Mouse (Mus musculus): ENCODE results near the gene Tymp. TPM values are rescaled to one million over a fixed set of nuclear protein-coding genes. Genes with fewer than 3 reads are reported as not detected.

The Tymp gene
- polyA plus RNA-seq (2015; fragmentation: Nextera tagmentation; extraction: Ambion mirVana) = 1.8 and 1.9 TPM in 2 replicates

GRCm38 (mm10) chr15:89376957-89377356 lies at the start of gene Tymp:
Gene Tymp, minus strand, starts transcription at chr15:89377039.
- peaks cover 60% of the 10 kb centered on the region for H3K27me3 ChIP-seq
- no peak within 1 kb of the TSS for H3K9ac ChIP-seq

GRCm38 (mm10) chr15:89425711-89426121 lies 48.9 kb upstream of the Tymp start, which contains the start of gene Cpt1b:
Gene Cpt1b, minus strand, starts transcription at chr15:89425863.
- ATAC-seq = no peak

More at GRCm38 (mm10) chr15:89376957-89377356, at the start of gene Tymp:
- H3K4me1 ChIP-seq = peaks cover 31% of the 10 kb centered on the region
- peaks cover 9% of the 10 kb centered on the region for H3K36me3 ChIP-seq (ENCODE audit: poor library complexity, severe bottlenecking)
- H3K4me2 ChIP-seq = peak within 1 kb of the TSS; percentile 14; the same call in 1 of the 2 replicates
- no peaks in the 10 kb centered on the region for H3K9me3 ChIP-seq (replicated peaks)
- ATAC-seq = no peak
- 15% methylated on average over 16 of the region's 16 CpGs for WGBS
- no peak within 1 kb of the TSS for H3K4me3 ChIP-seq
- no peak within 1 kb of the TSS for H3K27ac ChIP-seq

DNA sequence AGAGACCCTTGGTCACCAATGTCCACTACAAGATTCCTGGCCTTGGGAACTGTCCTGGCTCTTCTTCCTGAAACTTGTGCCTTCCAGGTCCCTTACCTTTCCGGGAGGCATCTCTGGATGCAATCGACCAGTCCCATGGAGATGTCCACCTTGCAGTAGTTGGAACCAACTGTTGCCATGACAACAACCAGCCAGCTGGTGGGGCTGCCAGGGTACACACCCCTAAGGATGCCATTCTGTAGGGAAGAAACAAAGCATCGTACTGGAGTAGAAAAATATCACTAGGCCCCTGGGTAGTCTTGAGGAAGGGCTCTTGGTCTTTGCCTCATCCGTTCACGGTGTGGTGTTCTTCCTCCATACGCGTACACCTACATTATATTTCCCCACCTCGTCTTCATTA lies 47.8 kb upstream of the Tymp start:
- Histone ChIP-seq H3K27ac (no peak overlapping the region), H3K4me2 (no peak overlapping the region), H3K9me3 (replicated peaks) (no peaks in the 10 kb centered on the region), H3K4me3 (no peak overlapping the region), H3K4me1 (peaks cover 13% of the 10 kb centered on the region), H3K9ac (no peak overlapping the region), H3K27me3 (no peaks in the 10 kb centered on the region), H3K36me3 (ENCODE audit: poor library complexity, severe bottlenecking) (peaks cover 64% of the 10 kb centered on the region)
- no peak for ATAC-seq
- 89% methylated on average over 8 of the region's 8 CpGs for WGBS

More at GRCm38 (mm10) chr15:89425711-89426121, 48.9 kb upstream of the Tymp start, which contains the start of gene Cpt1b:
- Histone ChIP-seq H3K4me3 (no peak within 1 kb of the TSS), H3K36me3 (ENCODE audit: poor library complexity, severe bottlenecking) (peaks cover 53% of the 10 kb centered on the region), H3K9me3 (replicated peaks) (no peaks in the 10 kb centered on the region), H3K9ac (no peak within 1 kb of the TSS), H3K4me1 (peaks cover 13% of the 10 kb centered on the region), H3K27ac (no peak within 1 kb of the TSS), H3K27me3 (no peaks in the 10 kb centered on the region), H3K4me2 (no peak within 1 kb of the TSS)
- WGBS = 24% methylated on average over 6 of the region's 6 CpGs

DNA sequence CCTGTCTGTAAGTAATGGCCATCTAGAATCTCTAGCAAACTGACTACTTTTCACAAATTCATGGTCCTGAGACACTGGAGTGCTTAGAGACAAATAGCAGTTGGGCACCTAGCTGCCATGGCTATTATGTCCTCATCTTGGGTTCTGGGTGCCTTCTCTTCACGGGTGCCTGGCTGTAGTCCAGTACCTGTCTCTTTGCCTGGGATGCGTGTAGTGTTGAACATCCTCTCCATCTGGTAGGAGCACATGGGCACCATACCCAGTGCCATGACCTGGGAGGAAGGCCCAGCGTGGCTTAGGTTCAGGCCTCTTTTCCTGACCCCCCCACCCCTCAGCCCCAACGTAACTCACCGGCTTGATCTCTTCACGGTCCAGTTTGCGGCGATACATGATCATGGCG lies 45.1 kb upstream of the Tymp start:
- 0 out of 2 replicates have a peak, but pooled peaks cover 3% of the 10 kb centered on the region for H3K4me1 ChIP-seq
- H3K4me2 ChIP-seq = no peak overlapping the region
- no peak overlapping the region for H3K27ac ChIP-seq
- WGBS = 95% methylated on average over 9 of the region's 9 CpGs
- no peaks in the 10 kb centered on the region for H3K27me3 ChIP-seq
- ATAC-seq = no peak
- H3K4me3 ChIP-seq = no peak overlapping the region
- no peak overlapping the region for H3K9ac ChIP-seq
- H3K9me3 ChIP-seq (replicated peaks) = no peaks in the 10 kb centered on the region
- H3K36me3 ChIP-seq (ENCODE audit: poor library complexity, severe bottlenecking) = peaks cover 77% of the 10 kb centered on the region

DNA sequence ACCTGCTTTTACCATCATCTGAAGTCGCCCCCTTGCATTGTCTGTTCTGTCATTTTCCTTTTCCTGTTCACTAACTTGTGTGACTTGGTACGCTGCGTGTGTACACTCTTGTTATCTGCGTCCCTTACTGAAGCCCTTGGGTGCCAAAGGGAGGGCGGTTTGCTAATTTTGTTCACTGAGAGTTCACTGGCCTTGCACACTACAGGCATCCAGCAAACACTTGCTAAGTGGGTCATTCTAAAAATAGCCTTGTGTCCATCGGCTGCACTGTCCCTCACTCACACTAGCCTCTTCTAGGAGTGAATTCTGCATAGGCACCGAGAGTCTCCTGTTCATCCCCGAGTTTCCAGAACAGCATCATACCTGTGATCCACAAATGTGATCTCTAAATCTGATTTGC lies 38.4 kb upstream of the Tymp start:
- Histone ChIP-seq H3K27me3 (no peaks in the 10 kb centered on the region), H3K4me1 (no peaks in the 10 kb centered on the region), H3K36me3 (ENCODE audit: poor library complexity, severe bottlenecking) (peaks cover 41% of the 10 kb centered on the region), H3K4me3 (no peak overlapping the region), H3K9ac (no peak overlapping the region), H3K27ac (no peak overlapping the region), H3K4me2 (no peak overlapping the region), H3K9me3 (replicated peaks) (no peaks in the 10 kb centered on the region)
- WGBS = 93% methylated on average over 8 of the region's 8 CpGs
- ATAC-seq = no peak

- Histone ChIP-seq H3K4me3 (no peak within 1 kb of the TSS), H3K9me3 (replicated peaks) (peaks cover 8% of the 10 kb centered on the region; the same call in 1 of the 2 replicates), H3K27me3 (no peaks in the 10 kb centered on the region), H3K27ac (no peak within 1 kb of the TSS), H3K4me2 (no peak within 1 kb of the TSS), H3K9ac (no peak within 1 kb of the TSS), H3K4me1 (no peaks in the 10 kb centered on the region), H3K36me3 (ENCODE audit: poor library complexity, severe bottlenecking) (no peaks in the 10 kb centered on the region)
- WGBS = 87% methylated on average over 24 of the region's 24 CpGs
- no peak for ATAC-seq
Observed at GRCm38 (mm10) chr15:89410118-89410517, 33.3 kb upstream of the Tymp start, which contains the start of gene Syce3. Gene Syce3, minus strand, starts transcription at chr15:89410503.

DNA sequence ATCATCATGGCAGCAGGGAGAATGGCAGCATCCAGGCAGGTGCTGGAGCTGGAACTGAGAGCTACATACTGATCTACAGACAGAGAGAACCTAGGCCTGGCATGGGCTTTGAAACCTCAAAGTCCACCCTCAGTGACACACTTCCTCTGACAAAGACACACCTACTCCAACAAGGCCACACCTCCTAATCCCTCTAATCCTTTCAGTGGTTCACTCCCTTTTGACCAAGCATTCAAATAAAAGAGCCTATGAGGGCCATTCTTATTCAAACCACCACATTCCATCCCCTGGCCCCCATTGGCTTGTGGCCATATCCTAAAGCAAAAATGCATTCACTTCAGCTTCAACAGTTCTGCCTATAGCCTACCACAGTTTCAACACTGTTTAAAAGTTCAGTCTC lies 29.9 kb upstream of the Tymp start:
- Histone ChIP-seq H3K4me2 (no peak overlapping the region), H3K27ac (no peak overlapping the region), H3K27me3 (no peaks in the 10 kb centered on the region), H3K4me3 (no peak overlapping the region), H3K9me3 (replicated peaks) (peaks cover 8% of the 10 kb centered on the region; the same call in 1 of the 2 replicates), H3K9ac (no peak overlapping the region), H3K36me3 (ENCODE audit: poor library complexity, severe bottlenecking) (no peaks in the 10 kb centered on the region), H3K4me1 (no peaks in the 10 kb centered on the region)
- no peak for ATAC-seq

- Histone ChIP-seq H3K27ac (no peak overlapping the region), H3K4me1 (no peaks in the 10 kb centered on the region), H3K4me3 (no peak overlapping the region), H3K9ac (no peak overlapping the region), H3K27me3 (no peaks in the 10 kb centered on the region), H3K4me2 (no peak overlapping the region), H3K9me3 (replicated peaks) (peaks cover 8% of the 10 kb centered on the region; the same call in 1 of the 2 replicates), H3K36me3 (ENCODE audit: poor library complexity, severe bottlenecking) (no peaks in the 10 kb centered on the region)
- 82% methylated on average over 10 of the region's 10 CpGs for WGBS
- ATAC-seq = no peak
Observed at GRCm38 (mm10) chr15:89404831-89405623, 28.2 kb upstream of the Tymp start.

GRCm38 (mm10) chr15:89402471-89402870 lies 25.6 kb upstream of the Tymp start:
- no peak for ATAC-seq
- no peak overlapping the region for H3K4me3 ChIP-seq
- 84% methylated on average over 1 of the region's 1 CpGs for WGBS

DNA sequence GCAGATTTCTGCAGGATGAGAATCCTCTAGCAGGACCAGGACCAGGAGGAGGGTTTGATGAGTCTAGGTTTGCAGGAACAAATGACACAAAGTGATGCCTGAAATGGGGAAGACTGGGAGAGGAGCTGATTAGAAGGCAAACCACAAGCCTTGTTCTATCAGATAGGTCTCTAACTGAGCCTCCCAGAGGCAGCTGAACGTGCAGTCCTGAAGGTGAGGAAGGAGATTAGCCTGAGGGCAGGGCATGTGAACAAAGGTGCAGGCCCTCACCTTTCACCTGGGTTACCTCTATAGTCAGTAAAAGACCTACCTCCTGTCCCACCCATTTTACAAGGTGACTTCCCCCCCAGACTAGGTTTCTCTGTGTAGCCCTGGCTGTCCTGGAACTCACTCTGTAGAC lies 22.9 kb upstream of the Tymp start:
- no peak for ATAC-seq
- 53% methylated on average over 1 of the region's 1 CpGs for WGBS

More at GRCm38 (mm10) chr15:89402471-89402870, 25.6 kb upstream of the Tymp start:
- Histone ChIP-seq H3K9me3 (replicated peaks) (no peaks in the 10 kb centered on the region; the same call in 1 of the 2 replicates), H3K9ac (no peak overlapping the region), H3K27me3 (no peaks in the 10 kb centered on the region), H3K4me1 (no peaks in the 10 kb centered on the region), H3K36me3 (ENCODE audit: poor library complexity, severe bottlenecking) (no peaks in the 10 kb centered on the region), H3K27ac (no peak overlapping the region), H3K4me2 (no peak overlapping the region)

DNA sequence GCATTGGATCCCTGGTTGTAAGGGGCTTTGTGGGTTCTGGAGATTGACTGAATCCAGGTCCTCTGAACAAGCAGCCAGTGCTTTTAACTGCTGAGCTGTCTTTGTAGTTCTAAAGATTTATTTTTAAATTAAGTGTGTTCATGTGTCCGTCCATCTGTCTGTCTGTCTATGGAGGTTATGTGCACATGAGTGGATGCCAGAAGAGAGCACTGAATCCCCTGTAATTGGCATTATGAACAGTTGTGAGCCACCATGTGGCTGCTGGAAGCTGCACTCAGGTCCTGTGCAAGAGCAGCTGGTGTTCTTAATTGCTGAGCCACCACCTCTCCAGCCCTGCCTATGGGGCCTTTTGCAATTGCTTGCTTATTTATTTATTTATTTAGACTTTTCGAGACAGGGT lies 21.3 kb upstream of the Tymp start:
- WGBS = 54% methylated on average over 2 of the region's 2 CpGs
- H3K4me2 ChIP-seq = no peak overlapping the region
- no peaks in the 10 kb centered on the region for H3K27me3 ChIP-seq
- H3K36me3 ChIP-seq (ENCODE audit: poor library complexity, severe bottlenecking) = no peaks in the 10 kb centered on the region
- H3K4me1 ChIP-seq = no peaks in the 10 kb centered on the region
- no peak overlapping the region for H3K9ac ChIP-seq
- ATAC-seq = no peak
- no peaks in the 10 kb centered on the region for H3K9me3 ChIP-seq (replicated peaks)
- H3K4me3 ChIP-seq = no peak overlapping the region
- no peak overlapping the region for H3K27ac ChIP-seq

More for the DNA sequence above, 22.9 kb upstream of the Tymp start:
- Histone ChIP-seq H3K9ac (no peak overlapping the region), H3K4me3 (no peak overlapping the region), H3K4me2 (no peak overlapping the region), H3K27me3 (no peaks in the 10 kb centered on the region), H3K9me3 (replicated peaks) (no peaks in the 10 kb centered on the region), H3K4me1 (no peaks in the 10 kb centered on the region), H3K27ac (no peak overlapping the region), H3K36me3 (ENCODE audit: poor library complexity, severe bottlenecking) (no peaks in the 10 kb centered on the region)

DNA sequence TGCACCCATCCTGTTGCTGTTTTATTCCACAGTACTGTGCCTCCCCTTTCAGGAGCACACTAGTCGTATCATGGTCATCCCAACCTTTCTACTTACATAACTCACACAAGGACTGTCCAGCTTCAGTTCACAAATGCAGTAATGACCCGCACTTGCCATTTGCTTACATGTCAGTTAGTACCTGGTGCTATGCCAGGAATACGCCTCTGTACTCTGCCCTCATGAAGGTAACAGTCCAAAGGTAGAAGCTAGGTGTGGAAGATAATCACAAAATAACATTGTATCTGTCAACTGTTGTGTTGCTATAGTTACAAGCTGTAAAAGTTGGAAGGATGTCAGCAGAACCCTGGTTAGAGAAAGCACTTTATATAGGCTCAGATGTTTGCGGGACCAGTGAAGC lies 20.0 kb upstream of the Tymp start:
- Histone ChIP-seq H3K4me2 (no peak overlapping the region), H3K9me3 (replicated peaks) (no peaks in the 10 kb centered on the region), H3K9ac (no peak overlapping the region), H3K36me3 (ENCODE audit: poor library complexity, severe bottlenecking) (no peaks in the 10 kb centered on the region), H3K4me1 (no peaks in the 10 kb centered on the region), H3K27ac (no peak overlapping the region), H3K27me3 (no peaks in the 10 kb centered on the region), H3K4me3 (no peak overlapping the region)
- 90% methylated on average over 4 of the region's 4 CpGs for whole genome bisulfite sequencing
- ATAC-seq = no peak

Data from forebrain, embryonic 13.5 days (tissue).